In genomic region chr4:123664951-123665661, GRCm38 (mm10) we compare ENCODE assay signal across 8 mouse cellular contexts. TPM values are rescaled to one million over a fixed set of nuclear protein-coding genes. Genes with fewer than 3 reads are reported as not detected.
DNase-seq lines count a peak whose midpoint lies in the region; ATAC-seq and TF ChIP-seq lines count a peak whose summit lies in the region.

No protein-coding gene starts in this region.

- no peaks in the 10 kb centered on the region for H3K27me3 ChIP-seq in forebrain, embryonic 12.5 days
- no peaks in the 10 kb centered on the region for H3K27me3 ChIP-seq in intestine, embryonic 15.5 days (replicated peaks)
- H3K27me3 ChIP-seq in lung, embryonic 14.5 days (ENCODE audit: insufficient read depth, low read length), result no peaks in the 10 kb centered on the region

- DNase-seq in gastrocnemius, postnatal 4 days (ENCODE audit: low spot score in 2 of 2), result peak; percentile 23 to 56
- no peak for DNase-seq in gastrocnemius, adult 8-10 months (ENCODE audit: low spot score in 2 of 2)
- DNase-seq in adipocyte (ENCODE audit: low spot score), result peak; percentile 39
- DNase-seq in lung, embryonic 14.5 days, result peak; percentile 59
- peak; percentile 46 for DNase-seq in ovary, postnatal 14 days (ENCODE audit: low spot score)
- no peak for DNase-seq in layer of hippocampus, postnatal 25 days (ENCODE audit: extremely low spot score in 1 of 2, low spot score in 1 of 2)

- WGBS in forebrain, embryonic 12.5 days, result under 1% methylated on average over 54 of the region's 58 CpGs
- WGBS in intestine, embryonic 15.5 days, result under 1% methylated on average over 57 of the region's 58 CpGs
- under 1% methylated on average over 57 of the region's 58 CpGs for WGBS in lung, embryonic 14.5 days

- H3K36me3 ChIP-seq in forebrain, embryonic 12.5 days (replicated peaks), result 0 out of 2 replicates have a peak, but pooled peaks cover 3% of the 10 kb centered on the region
- no peaks in the 10 kb centered on the region for H3K36me3 ChIP-seq in intestine, embryonic 15.5 days
- H3K36me3 ChIP-seq in lung, embryonic 14.5 days (ENCODE audit: insufficient read depth), result no peaks in the 10 kb centered on the region

- no peaks in the 10 kb centered on the region for H3K9me3 ChIP-seq in forebrain, embryonic 12.5 days
- no peaks in the 10 kb centered on the region for H3K9me3 ChIP-seq in intestine, embryonic 15.5 days
- H3K9me3 ChIP-seq in lung, embryonic 14.5 days (ENCODE audit: low read depth, low read length), result no peaks in the 10 kb centered on the region

- H3K27ac ChIP-seq in forebrain, embryonic 12.5 days, result peak overlapping the region; percentile 99
- peak overlapping the region; percentile 99 for H3K27ac ChIP-seq in intestine, embryonic 15.5 days
- H3K27ac ChIP-seq in lung, embryonic 14.5 days (ENCODE audit: low read depth), result peak overlapping the region; percentile 99

- TF ChIP-seq CTCF in lung, embryonic 14.5 days (IDR thresholded peaks at IDR 0.05; ENCODE audit: low read depth), result no peak

- ATAC-seq in forebrain, embryonic 12.5 days (ENCODE audit: low FRiP score), result peak; percentile 9
- ATAC-seq in intestine, embryonic 15.5 days, result peak; percentile 33
- peak; percentile 8 for ATAC-seq in lung, embryonic 14.5 days (ENCODE audit: insufficient read depth)

- H3K4me3 ChIP-seq in forebrain, embryonic 12.5 days (replicated peaks), result peak overlapping the region; percentile 97
- peak overlapping the region; percentile 98 for H3K4me3 ChIP-seq in intestine, embryonic 15.5 days (replicated peaks)
- H3K4me3 ChIP-seq in lung, embryonic 14.5 days (ENCODE audit: low read depth, low read length), result peak overlapping the region; percentile 93

- peaks cover 61% of the 10 kb centered on the region for H3K4me1 ChIP-seq in forebrain, embryonic 12.5 days
- peaks cover 26% of the 10 kb centered on the region for H3K4me1 ChIP-seq in intestine, embryonic 15.5 days (replicated peaks)
- peaks cover 20% of the 10 kb centered on the region for H3K4me1 ChIP-seq in lung, embryonic 14.5 days (ENCODE audit: insufficient read depth)

- H3K4me2 ChIP-seq in forebrain, embryonic 12.5 days, result peak overlapping the region; percentile 88
- peak overlapping the region; percentile 89 for H3K4me2 ChIP-seq in intestine, embryonic 15.5 days (replicated peaks)
- H3K4me2 ChIP-seq in lung, embryonic 14.5 days, result peak overlapping the region; percentile 71

- H3K9ac ChIP-seq in forebrain, embryonic 12.5 days, result peak overlapping the region; percentile 100
- peak overlapping the region; percentile 96 for H3K9ac ChIP-seq in intestine, embryonic 15.5 days
- H3K9ac ChIP-seq in lung, embryonic 14.5 days, result peak overlapping the region; percentile 96

RNA-seq across cellular contexts. Expression of gene Macf1, which starts 19.1 kb away (rescaled TPM):
- 100 to 1,000 TPM; 209 TPM for total RNA-seq in gastrocnemius, postnatal 4 days (2021)
- total RNA-seq in gastrocnemius, adult 8-10 months (2022), result 10 to 100 TPM; 49.5 to 63.7 (median 57.9) TPM
- polyA plus RNA-seq in forebrain, embryonic 12.5 days (2016; fragmentation: Nextera tagmentation; extraction: Ambion mirVana), result 75.6 and 77.9 TPM in 2 replicates
- 28.0 and 28.9 TPM in 2 replicates for polyA plus RNA-seq in intestine, embryonic 15.5 days (2015; fragmentation: Nextera tagmentation; extraction: Ambion mirVana)
- 103 and 107 TPM in 2 replicates for polyA plus RNA-seq in lung, embryonic 14.5 days (2014; fragmentation: Nextera tagmentation; extraction: Ambion mirVana)
- 100 to 1,000 TPM; 194 to 241 TPM for total RNA-seq in layer of hippocampus, postnatal 25 days (2021)

RNA-seq across cellular contexts. Expression of gene Ndufs5, which starts 52.9 kb away (rescaled TPM):
- 100 to 1,000 TPM; 200 to 214 TPM for total RNA-seq in gastrocnemius, postnatal 4 days (2021)
- total RNA-seq in gastrocnemius, adult 8-10 months (2022), result 100 to 1,000 TPM; 230 to 275 (median 261) TPM
- polyA plus RNA-seq in forebrain, embryonic 12.5 days (2016; fragmentation: Nextera tagmentation; extraction: Ambion mirVana), result 315 and 318 TPM in 2 replicates
- polyA plus RNA-seq in intestine, embryonic 15.5 days (2015; fragmentation: Nextera tagmentation; extraction: Ambion mirVana), result 304 and 312 TPM in 2 replicates
- 313 TPM in 2 replicates for polyA plus RNA-seq in lung, embryonic 14.5 days (2014; fragmentation: Nextera tagmentation; extraction: Ambion mirVana)
- 100 to 1,000 TPM; 172 to 199 TPM for total RNA-seq in layer of hippocampus, postnatal 25 days (2021)

Comparison
In these comparisons a context has a peak if more than half of its experiments do, and no peak if none do; other contexts are left out.
1. DNase-seq: peak in gastrocnemius, postnatal 4 days (2 of 2), adipocyte (single experiment), lung, embryonic 14.5 days (single experiment) and ovary, postnatal 14 days (single experiment); none in gastrocnemius, adult 8-10 months (0 of 2) and layer of hippocampus, postnatal 25 days (0 of 2).
2. Peak in every context shown above with its lines, with median percentiles within 50 percentile points of each other: ATAC-seq, H3K27ac ChIP-seq, H3K4me2 ChIP-seq, H3K4me3 ChIP-seq and H3K9ac ChIP-seq.